In genomic region chr12:53300964-53301363, GRCm38 (mm10) we compare ENCODE assay signal across 8 mouse cellular contexts. TPM values are rescaled to one million over a fixed set of nuclear protein-coding genes. Genes with fewer than 3 reads are reported as not detected.
DNase-seq lines count a peak whose midpoint lies in the region; ATAC-seq lines count a peak whose summit lies in the region.

No protein-coding gene starts in this region.

- H3K9me3 ChIP-seq in midbrain, embryonic 14.5 days (ENCODE audit: control insufficient read depth, low read length), result no peaks in the 10 kb centered on the region
- no peaks in the 10 kb centered on the region for H3K9me3 ChIP-seq in midbrain, embryonic 10.5 days (replicated peaks)

- intact Hi-C loops in left cerebral cortex, postnatal 36 days (cut with DNase I), result no loop called here

- H3K27me3 ChIP-seq in midbrain, embryonic 14.5 days (ENCODE audit: control insufficient read depth, insufficient read depth, low read length), result no peaks in the 10 kb centered on the region
- no peaks in the 10 kb centered on the region for H3K27me3 ChIP-seq in midbrain, embryonic 10.5 days (ENCODE audit: low read depth, poor library complexity, severe bottlenecking)

- H3K4me2 ChIP-seq in midbrain, embryonic 14.5 days (ENCODE audit: low read length), result no peak overlapping the region

- H3K9ac ChIP-seq in midbrain, embryonic 14.5 days (replicated peaks; ENCODE audit: low read length), result no peak overlapping the region

- WGBS in midbrain, embryonic 14.5 days, result 51% methylated on average over 2 of the region's 2 CpGs
- 53% methylated on average over 2 of the region's 2 CpGs for WGBS in midbrain, embryonic 10.5 days

- peaks cover 22% of the 10 kb centered on the region for H3K4me1 ChIP-seq in midbrain, embryonic 14.5 days (ENCODE audit: control insufficient read depth, insufficient read depth, low read length)
- peaks cover 16% of the 10 kb centered on the region for H3K4me1 ChIP-seq in midbrain, embryonic 10.5 days

- no peak overlapping the region for H3K27ac ChIP-seq in midbrain, embryonic 14.5 days (replicated peaks; ENCODE audit: low read depth, low read length)
- no peak overlapping the region for H3K27ac ChIP-seq in midbrain, embryonic 10.5 days (replicated peaks)

- H3K36me3 ChIP-seq in midbrain, embryonic 14.5 days (ENCODE audit: control insufficient read depth, insufficient read depth, low read length), result no peaks in the 10 kb centered on the region
- H3K36me3 ChIP-seq in midbrain, embryonic 10.5 days, result 0 out of 2 replicates have a peak, but pooled peaks cover 7% of the 10 kb centered on the region

- H3K4me3 ChIP-seq in midbrain, embryonic 14.5 days (replicated peaks; ENCODE audit: low read depth, low read length), result no peak overlapping the region
- no peak overlapping the region for H3K4me3 ChIP-seq in midbrain, embryonic 10.5 days

- no peak for ATAC-seq in midbrain, embryonic 14.5 days (ENCODE audit: low FRiP score, low TSS enrichment)

- DNase-seq in frontal cortex, adult 2 months (ENCODE audit: extremely low spot score in 1 of 2, low spot score in 1 of 2), result peak; percentile 13 to 58
- no peak for DNase-seq in frontal cortex, postnatal 25 days (ENCODE audit: low spot score in 2 of 2)
- DNase-seq in midbrain, embryonic 14.5 days, result peak; percentile 67
- DNase-seq in midbrain, embryonic 10.5 days (ENCODE audit: low spot score), result no peak
- DNase-seq in adrenal gland, postnatal 36 days, result peak; percentile 20 to 38
- DNase-seq in left cerebral cortex, postnatal 36 days (ENCODE audit: low spot score in 2 of 2), result peak; percentile 8 to 21
- no peak for DNase-seq in spleen, postnatal 36 days (ENCODE audit: low spot score in 2 of 2)
- no peak for DNase-seq in cerebellum, adult 11 months

RNA-seq across cellular contexts. Expression of gene Npas3, which starts 52.5 kb away (rescaled TPM):
- polyA plus RNA-seq in frontal cortex, adult 2 months (2012; rRNA removed), result 10.2 and 10.8 TPM in 2 replicates
- polyA plus RNA-seq in midbrain, embryonic 14.5 days (2014; fragmentation: Nextera tagmentation; extraction: Ambion mirVana), result 34.0 and 39.8 TPM in 2 replicates
- 9.2 and 13.9 TPM in 2 replicates for polyA plus RNA-seq in midbrain, embryonic 10.5 days (2016; fragmentation: Nextera tagmentation; extraction: Ambion mirVana)
- total RNA-seq in adrenal gland, postnatal 36 days (2021), result 1 to 10 TPM; 1.3 to 2.8 TPM
- 10 to 100 TPM; 16.4 to 16.5 TPM for total RNA-seq in left cerebral cortex, postnatal 36 days (2021)

Comparison
In these comparisons a context has a peak if more than half of its experiments do, and no peak if none do; other contexts are left out.
1. DNase-seq: peak in frontal cortex, adult 2 months (2 of 2), midbrain, embryonic 14.5 days (single experiment), adrenal gland, postnatal 36 days (2 of 2) and left cerebral cortex, postnatal 36 days (2 of 2); none in frontal cortex, postnatal 25 days (0 of 2), midbrain, embryonic 10.5 days (single experiment), spleen, postnatal 36 days (0 of 2) and cerebellum, adult 11 months (single experiment).